Mouse (Mus musculus) kidney, embryonic 14.5 days (tissue): Measurements from ENCODE around the gene Ugdh. TPM values are rescaled to one million over a fixed set of nuclear protein-coding genes. Genes with fewer than 3 reads are reported as not detected.

Experiments
- ATAC-seq: fragments of 200-750 bp; cut with Nextera tagmentation; 2 replicates; pipeline ENCODE4 v1.8.0; 2017; ENCODE audit warnings: moderate number of reproducible peaks, mild to moderate bottlenecking, moderate TSS enrichment, moderate library complexity; ENCODE audit not compliant: low FRiP score, low TSS enrichment
- H3K27ac ChIP-seq: fragments of 300-500 bp; sonication (generic); 2 replicates; pipeline ENCODE4 v1.5.1; 2014; ENCODE audit warnings: low read depth, mild to moderate bottlenecking, low read length, moderate library complexity, mixed read lengths
- H3K27me3 ChIP-seq: fragments of 300-500 bp; sonication (generic); 2 replicates; pipeline ENCODE4 v1.6.1; 2014; ENCODE audit warnings: mild to moderate bottlenecking, low read length; ENCODE audit not compliant: control insufficient read depth, insufficient read depth
- H3K36me3 ChIP-seq: fragments of 300-500 bp; sonication (generic); 2 replicates; pipeline ENCODE4 v1.6.1; 2014; ENCODE audit warnings: low read length, mixed read lengths; ENCODE audit not compliant: control insufficient read depth, insufficient read depth
- H3K4me1 ChIP-seq: fragments of 300-500 bp; sonication (generic); 2 replicates; pipeline ENCODE4 v1.6.1; 2014; ENCODE audit warnings: low read length, mixed read lengths; ENCODE audit not compliant: control insufficient read depth, insufficient read depth
- H3K4me2 ChIP-seq: fragments of 300-500 bp; sonication (generic); replicated peaks from 2 replicates; pipeline ENCODE4 v1.6.1; 2014; ENCODE audit warnings: low read depth, mild to moderate bottlenecking, low read length
- H3K4me3 ChIP-seq: fragments of 300-500 bp; sonication (generic); 2 replicates; pipeline ENCODE4 v1.5.1; 2014; ENCODE audit warnings: mild to moderate bottlenecking, low read length
- H3K9ac ChIP-seq: fragments of 300-500 bp; sonication (generic); 2 replicates; pipeline ENCODE4 v1.6.1; 2014; ENCODE audit warnings: low read depth, mild to moderate bottlenecking, low read length, moderate library complexity
- H3K9me3 ChIP-seq: fragments of 300-500 bp; sonication (generic); 2 replicates; pipeline ENCODE4 v1.6.1; 2016; ENCODE audit warnings: low read length; ENCODE audit not compliant: control insufficient read depth
- WGBS: fragments of 180-500 bp; shearing (Covaris S2); extraction: QIAGEN DNeasy Blood & Tissue Kit; methylation state at CpG from one replicate; pipeline ENCODE4 v1.1.7; 2014; 5-methylcytosine and 5-hydroxymethylcytosine counted together
- polyA plus RNA-seq: library from polyadenylated mRNA; unstranded; fragments of >200 nt; fragmentation: Nextera tagmentation; extraction: Ambion mirVana; gene quantifications from 2 replicates; pipeline ENCODE4 v1.2.1, GENCODE M21; 2014

Gene Ugdh
- polyA plus RNA-seq, 1 experiment from 2014 or later = 68.9 TPM

DNA sequence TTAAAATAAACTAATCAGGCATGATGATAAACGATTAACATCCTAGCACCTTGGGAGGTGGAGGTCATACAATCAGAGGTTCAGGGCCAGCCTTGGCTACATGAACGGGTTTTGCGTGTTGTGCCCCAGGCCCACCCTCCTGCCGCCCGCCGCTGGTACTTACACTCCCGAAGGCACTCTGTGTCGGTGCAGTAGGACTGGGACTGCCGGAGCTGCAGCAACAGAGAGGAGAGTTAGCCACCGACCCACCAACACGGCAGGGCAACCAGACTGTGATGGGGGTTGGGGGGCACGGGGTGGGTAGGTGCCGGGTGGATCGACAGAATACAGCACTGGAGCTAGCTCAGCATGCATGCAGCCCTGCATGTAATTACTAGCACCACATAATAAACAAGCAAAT, 24.6 kb upstream of the Ugdh start:
- Histone ChIP-seq H3K4me2 (no peak overlapping the region), H3K4me1 (0 out of 2 replicates have a peak, but pooled peaks cover 11% of the 10 kb centered on the region), H3K27me3 (no peaks in the 10 kb centered on the region), H3K36me3 (peaks cover 3% of the 10 kb centered on the region; the same call in 1 of the 2 replicates), H3K9ac (no peak overlapping the region), H3K4me3 (no peak overlapping the region), H3K27ac (no peak overlapping the region), H3K9me3 (no peaks in the 10 kb centered on the region)
- WGBS = 93% methylated on average over 14 of the region's 14 CpGs
- ATAC-seq = no peak

DNA sequence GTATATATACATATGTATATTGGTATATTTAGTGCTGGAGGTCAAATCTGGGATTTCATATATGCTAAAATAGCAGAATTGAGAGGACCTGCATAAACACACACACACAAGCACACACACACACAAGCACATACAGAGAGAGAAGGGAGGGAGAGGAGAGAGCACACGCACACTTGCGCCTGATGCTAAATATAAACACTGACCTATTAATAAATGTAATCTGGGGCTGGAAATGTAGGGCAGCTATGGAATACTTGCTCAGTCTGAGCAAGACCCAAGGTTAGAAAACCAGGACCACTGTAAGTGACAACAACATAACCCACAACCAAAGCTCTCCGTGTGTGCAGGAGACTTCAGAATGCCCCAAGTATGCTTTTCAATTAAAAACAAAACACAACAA, 23.7 kb upstream of the Ugdh start:
- Histone ChIP-seq H3K4me3 (no peak overlapping the region), H3K27ac (no peak overlapping the region), H3K27me3 (no peaks in the 10 kb centered on the region), H3K9ac (no peak overlapping the region), H3K36me3 (no peaks in the 10 kb centered on the region; the same call in 1 of the 2 replicates), H3K4me2 (no peak overlapping the region), H3K4me1 (0 out of 2 replicates have a peak, but pooled peaks cover 12% of the 10 kb centered on the region), H3K9me3 (no peaks in the 10 kb centered on the region)
- 92% methylated on average over 3 of the region's 3 CpGs for WGBS
- no peak for ATAC-seq

- Histone ChIP-seq H3K4me2 (no peak overlapping the region), H3K36me3 (no peaks in the 10 kb centered on the region), H3K9ac (no peak overlapping the region), H3K27me3 (no peaks in the 10 kb centered on the region), H3K9me3 (no peaks in the 10 kb centered on the region), H3K4me3 (no peak overlapping the region), H3K27ac (no peak overlapping the region; the same call in 1 of the 2 replicates), H3K4me1 (0 out of 2 replicates have a peak, but pooled peaks cover 12% of the 10 kb centered on the region)
- 64% methylated on average over 5 of the region's 5 CpGs for WGBS
- ATAC-seq = no peak
Measured at GRCm38 (mm10) chr5:65457846-65458245, 22.1 kb upstream of the Ugdh start.

GRCm38 (mm10) chr5:65457086-65457827, 21.5 kb upstream of the Ugdh start:
- Histone ChIP-seq H3K4me2 (no peak overlapping the region), H3K9ac (0 out of 2 replicates have a peak overlapping the region, but pooled peaks have one; percentile 34), H3K27me3 (no peaks in the 10 kb centered on the region), H3K4me3 (no peak overlapping the region), H3K27ac (peak overlapping the region; percentile 78), H3K36me3 (no peaks in the 10 kb centered on the region), H3K4me1 (0 out of 2 replicates have a peak, but pooled peaks cover 12% of the 10 kb centered on the region), H3K9me3 (no peaks in the 10 kb centered on the region)
- peak; percentile 78; the same call in 1 of the 2 replicates for ATAC-seq
- 59% methylated on average over 7 of the region's 7 CpGs for WGBS

- H3K4me2 ChIP-seq = no peak overlapping the region
- no peak for ATAC-seq
- 0 out of 2 replicates have a peak, but pooled peaks cover 12% of the 10 kb centered on the region for H3K4me1 ChIP-seq
- H3K27me3 ChIP-seq = no peaks in the 10 kb centered on the region
- H3K9me3 ChIP-seq = no peaks in the 10 kb centered on the region
- no peak overlapping the region for H3K9ac ChIP-seq
- H3K4me3 ChIP-seq = no peak overlapping the region
- no peaks in the 10 kb centered on the region; the same call in 1 of the 2 replicates for H3K36me3 ChIP-seq
- H3K27ac ChIP-seq = no peak overlapping the region
- 41% methylated on average over 5 of the region's 5 CpGs for WGBS
Measured at GRCm38 (mm10) chr5:65454771-65455170, 19.0 kb upstream of the Ugdh start.

- no peak overlapping the region for H3K27ac ChIP-seq
- no peak overlapping the region for H3K4me3 ChIP-seq
- peaks cover 4% of the 10 kb centered on the region; the same call in 1 of the 2 replicates for H3K36me3 ChIP-seq
- no peaks in the 10 kb centered on the region for H3K9me3 ChIP-seq
- ATAC-seq = no peak
- H3K4me2 ChIP-seq = no peak overlapping the region
- no peaks in the 10 kb centered on the region for H3K27me3 ChIP-seq
- 91% methylated on average over 4 of the region's 4 CpGs for WGBS
- no peaks in the 10 kb centered on the region for H3K4me1 ChIP-seq
- no peak overlapping the region for H3K9ac ChIP-seq
Measured at GRCm38 (mm10) chr5:65448941-65449340, 13.2 kb upstream of the Ugdh start.

DNA sequence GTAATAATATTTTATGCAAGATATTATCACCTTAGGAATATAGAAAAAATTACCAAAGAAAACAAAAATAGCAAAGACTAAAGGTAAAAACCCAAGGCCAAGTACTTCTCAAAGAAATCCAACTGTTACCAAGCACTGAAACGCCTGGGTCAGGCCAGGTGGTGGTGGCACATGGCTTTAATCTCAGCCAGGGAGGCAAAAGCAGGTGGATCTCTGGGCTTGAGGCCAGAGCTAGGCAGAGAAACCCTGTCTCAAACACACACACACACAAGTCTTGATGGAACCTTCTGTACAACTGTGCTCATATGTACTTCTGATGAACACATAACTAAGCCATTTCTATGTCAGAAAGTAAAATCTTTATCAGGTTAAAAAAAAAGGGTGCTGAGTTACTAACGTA, 12.1 kb upstream of the Ugdh start:
- WGBS = 90% methylated on average over 2 of the region's 2 CpGs
- no peak overlapping the region for H3K27ac ChIP-seq
- no peak for ATAC-seq
- H3K9ac ChIP-seq = no peak overlapping the region
- H3K27me3 ChIP-seq = no peaks in the 10 kb centered on the region
- H3K4me2 ChIP-seq = no peak overlapping the region
- H3K9me3 ChIP-seq = no peaks in the 10 kb centered on the region
- peaks cover 4% of the 10 kb centered on the region; the same call in 1 of the 2 replicates for H3K36me3 ChIP-seq
- H3K4me3 ChIP-seq = no peak overlapping the region
- H3K4me1 ChIP-seq = no peaks in the 10 kb centered on the region

DNA sequence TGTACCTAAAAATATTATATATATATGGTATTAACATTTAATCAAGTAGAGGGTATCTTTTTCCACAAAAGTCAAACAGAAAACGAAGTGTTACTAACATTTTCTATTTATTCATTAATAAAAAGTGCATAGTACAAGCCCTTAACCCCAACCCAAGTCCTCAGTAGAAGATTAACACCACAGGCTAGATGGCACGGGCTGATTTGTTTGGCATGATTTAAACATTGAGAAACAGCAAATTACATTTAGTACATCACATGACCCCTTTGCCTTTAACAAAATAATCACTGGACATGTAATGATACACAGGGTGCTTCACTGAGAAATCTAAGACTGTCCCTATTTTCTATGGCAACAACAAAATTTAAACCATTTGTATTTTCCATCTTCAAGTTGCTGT, 11.0 kb upstream of the Ugdh start:
- Histone ChIP-seq H3K36me3 (peaks cover 4% of the 10 kb centered on the region; the same call in 1 of the 2 replicates), H3K4me3 (no peak overlapping the region), H3K9me3 (no peaks in the 10 kb centered on the region), H3K4me1 (no peaks in the 10 kb centered on the region), H3K9ac (no peak overlapping the region), H3K27ac (no peak overlapping the region), H3K4me2 (no peak overlapping the region), H3K27me3 (no peaks in the 10 kb centered on the region)
- WGBS = 74% methylated on average over 2 of the region's 2 CpGs
- no peak for ATAC-seq

- H3K27ac ChIP-seq = no peak overlapping the region
- H3K27me3 ChIP-seq = no peaks in the 10 kb centered on the region
- H3K4me3 ChIP-seq = no peak overlapping the region
- no peaks in the 10 kb centered on the region for H3K9me3 ChIP-seq
- no peak for ATAC-seq
- H3K9ac ChIP-seq = no peak overlapping the region
- 44% methylated on average over 3 of the region's 6 CpGs for WGBS
- peaks cover 4% of the 10 kb centered on the region; the same call in 1 of the 2 replicates for H3K36me3 ChIP-seq
- no peak overlapping the region for H3K4me2 ChIP-seq
- H3K4me1 ChIP-seq = no peaks in the 10 kb centered on the region
Measured at GRCm38 (mm10) chr5:65444981-65445380, 9.2 kb upstream of the Ugdh start.
